27 mouse cellular contexts compared by ENCODE assay signal in genomic region chr8:125985364-125985763, GRCm38 (mm10). TPM values are rescaled to one million over a fixed set of nuclear protein-coding genes. Genes with fewer than 3 reads are reported as not detected.
DNase-seq lines count a peak whose midpoint lies in the region; ATAC-seq and TF ChIP-seq lines count a peak whose summit lies in the region.
"Had no signal": no experiment of that assay in that cellular context is flagged by ENCODE, and none has a peak within 500 bp of the region (broad histone marks: within the 10 kb centered on the region; RNA-seq: fewer than 3 reads in every experiment).

No protein-coding gene starts in this region.

- H3K27ac ChIP-seq in forebrain, embryonic 13.5 days: no peak overlapping the region
- no peak overlapping the region for H3K27ac ChIP-seq in forebrain, embryonic 16.5 days (ENCODE audit: low read length)
- H3K27ac ChIP-seq in forebrain, postnatal 0 days (ENCODE audit: low read depth, low read length): peak overlapping the region; percentile 62
- H3K27ac ChIP-seq in forebrain, embryonic 10.5 days: no peak overlapping the region
- no peak overlapping the region for H3K27ac ChIP-seq in midbrain, postnatal 0 days (ENCODE audit: low read depth, low read length)
- H3K27ac ChIP-seq in midbrain, embryonic 15.5 days: no peak overlapping the region
- H3K27ac ChIP-seq: embryonic facial prominence, embryonic 13.5 days; embryonic facial prominence, embryonic 15.5 days; forebrain, embryonic 12.5 days had no signal

- ATAC-seq in forebrain, embryonic 13.5 days: peak; percentile 53; the same call in 1 of the 2 replicates
- no peak for ATAC-seq in forebrain, embryonic 16.5 days
- ATAC-seq in forebrain, postnatal 0 days: peak; percentile 79
- no peak for ATAC-seq in midbrain, postnatal 0 days (ENCODE audit: low FRiP score)
- no peak for ATAC-seq in midbrain, embryonic 15.5 days (replicated peaks)
- ATAC-seq: CD4-positive, CD25-positive, alpha-beta regulatory T cell, adult 4 months had no signal

- no peak overlapping the region for H3K9ac ChIP-seq in forebrain, embryonic 13.5 days
- no peak overlapping the region for H3K9ac ChIP-seq in forebrain, embryonic 16.5 days (replicated peaks; ENCODE audit: low read depth, low read length)
- no peak overlapping the region for H3K9ac ChIP-seq in forebrain, postnatal 0 days
- no peak overlapping the region for H3K9ac ChIP-seq in midbrain, postnatal 0 days (replicated peaks; ENCODE audit: low read length, poor library complexity, severe bottlenecking)
- no peak overlapping the region for H3K9ac ChIP-seq in midbrain, embryonic 15.5 days
- H3K9ac ChIP-seq: embryonic facial prominence, embryonic 13.5 days; embryonic facial prominence, embryonic 15.5 days; forebrain, embryonic 12.5 days had no signal

- 0 out of 2 replicates have a peak, but pooled peaks cover 2% of the 10 kb centered on the region for H3K27me3 ChIP-seq in forebrain, embryonic 13.5 days
- H3K27me3 ChIP-seq in forebrain, embryonic 16.5 days (replicated peaks; ENCODE audit: control insufficient read depth, insufficient read depth, low read length): no peaks in the 10 kb centered on the region
- no peaks in the 10 kb centered on the region for H3K27me3 ChIP-seq in forebrain, postnatal 0 days (ENCODE audit: insufficient read depth, low read length)
- H3K27me3 ChIP-seq in forebrain, embryonic 10.5 days (ENCODE audit: poor library complexity, severe bottlenecking): peaks cover 25% of the 10 kb centered on the region
- peaks cover 3% of the 10 kb centered on the region; the same call in 1 of the 2 replicates for H3K27me3 ChIP-seq in midbrain, postnatal 0 days (ENCODE audit: insufficient read depth, low read length)
- no peaks in the 10 kb centered on the region for H3K27me3 ChIP-seq in midbrain, embryonic 15.5 days (replicated peaks)
- H3K27me3 ChIP-seq: forebrain, embryonic 12.5 days had no signal

- no peaks in the 10 kb centered on the region for H3K36me3 ChIP-seq in forebrain, embryonic 13.5 days (ENCODE audit: poor library complexity, severe bottlenecking)
- H3K36me3 ChIP-seq in forebrain, embryonic 16.5 days (ENCODE audit: control insufficient read depth, insufficient read depth): no peaks in the 10 kb centered on the region
- H3K36me3 ChIP-seq in forebrain, postnatal 0 days (ENCODE audit: insufficient read depth): no peaks in the 10 kb centered on the region
- no peaks in the 10 kb centered on the region for H3K36me3 ChIP-seq in forebrain, embryonic 10.5 days (replicated peaks)
- no peaks in the 10 kb centered on the region for H3K36me3 ChIP-seq in midbrain, postnatal 0 days (ENCODE audit: insufficient read depth, low read length)
- H3K36me3 ChIP-seq in midbrain, embryonic 15.5 days (replicated peaks): no peaks in the 10 kb centered on the region
- H3K36me3 ChIP-seq: embryonic facial prominence, embryonic 13.5 days; embryonic facial prominence, embryonic 15.5 days; forebrain, embryonic 12.5 days; G1E had no signal

- TF ChIP-seq CTCF in forebrain, postnatal 0 days (IDR thresholded peaks at IDR 0.05; ENCODE audit: low read depth): no peak
- TF ChIP-seq CTCF in midbrain, postnatal 0 days (IDR thresholded peaks at IDR 0.05): no peak

- DNase-seq in forebrain, postnatal 0 days: peak; percentile 50
- DNase-seq in forebrain, embryonic 10.5 days (ENCODE audit: extremely low spot score, low spot score): no peak
- peak; percentile 30 for DNase-seq in midbrain, postnatal 0 days (ENCODE audit: low spot score)
- DNase-seq in brain, embryonic 18.5 days (ENCODE audit: low read depth, low spot score): peak; percentile 32
- no peak for DNase-seq in layer of hippocampus, adult 8-10 months (ENCODE audit: low spot score in 2 of 2)
- DNase-seq: adrenal gland, adult 2 months; adrenal gland, postnatal 10 days; adrenal gland, postnatal 25 days; B cell, adult 2 months; cerebellum, adult 11 months; cerebellum, adult 18-20 months; cerebellum, adult 8-10 months; cerebellum, adult 9-11 months; cerebellum, postnatal 14 days; cerebellum, postnatal 36 days; embryo, embryonic 11 days had no signal

- H3K9me3 ChIP-seq in forebrain, embryonic 13.5 days (replicated peaks): no peaks in the 10 kb centered on the region
- no peaks in the 10 kb centered on the region for H3K9me3 ChIP-seq in forebrain, embryonic 16.5 days (ENCODE audit: control insufficient read depth, low read length)
- no peaks in the 10 kb centered on the region for H3K9me3 ChIP-seq in forebrain, postnatal 0 days (ENCODE audit: low read length)
- no peaks in the 10 kb centered on the region for H3K9me3 ChIP-seq in forebrain, embryonic 10.5 days
- H3K9me3 ChIP-seq in midbrain, postnatal 0 days (ENCODE audit: low read length): no peaks in the 10 kb centered on the region
- no peaks in the 10 kb centered on the region for H3K9me3 ChIP-seq in midbrain, embryonic 15.5 days
- H3K9me3 ChIP-seq: embryonic facial prominence, embryonic 13.5 days; embryonic facial prominence, embryonic 15.5 days; forebrain, embryonic 12.5 days had no signal

- peaks cover 10% of the 10 kb centered on the region for H3K4me1 ChIP-seq in forebrain, embryonic 13.5 days
- peaks cover 6% of the 10 kb centered on the region for H3K4me1 ChIP-seq in forebrain, embryonic 16.5 days (replicated peaks; ENCODE audit: control insufficient read depth, insufficient read depth, low read length)
- peaks cover 2% of the 10 kb centered on the region; the same call in 1 of the 2 replicates for H3K4me1 ChIP-seq in forebrain, postnatal 0 days (ENCODE audit: insufficient read depth)
- H3K4me1 ChIP-seq in forebrain, embryonic 10.5 days: peaks cover 17% of the 10 kb centered on the region
- no peaks in the 10 kb centered on the region; the same call in 1 of the 2 replicates for H3K4me1 ChIP-seq in midbrain, postnatal 0 days (ENCODE audit: insufficient read depth, low read length)
- H3K4me1 ChIP-seq in midbrain, embryonic 15.5 days: peaks cover 4% of the 10 kb centered on the region; the same call in 1 of the 2 replicates
- H3K4me1 ChIP-seq: embryonic facial prominence, embryonic 13.5 days had no signal

- WGBS in forebrain, embryonic 13.5 days: 92% methylated on average over 2 of the region's 2 CpGs
- 77% methylated on average over 2 of the region's 2 CpGs for WGBS in forebrain, embryonic 16.5 days
- WGBS in forebrain, postnatal 0 days: 56% methylated on average over 2 of the region's 2 CpGs
- 95% methylated on average over 2 of the region's 2 CpGs for WGBS in forebrain, embryonic 10.5 days
- WGBS in midbrain, postnatal 0 days: 89% methylated on average over 2 of the region's 2 CpGs
- WGBS in midbrain, embryonic 15.5 days: 90% methylated on average over 2 of the region's 2 CpGs

- no peak overlapping the region for H3K4me3 ChIP-seq in forebrain, embryonic 13.5 days
- H3K4me3 ChIP-seq in forebrain, embryonic 16.5 days (replicated peaks; ENCODE audit: low read length): no peak overlapping the region
- no peak overlapping the region for H3K4me3 ChIP-seq in forebrain, postnatal 0 days (ENCODE audit: low read depth, low read length)
- no peak overlapping the region for H3K4me3 ChIP-seq in forebrain, embryonic 10.5 days
- H3K4me3 ChIP-seq in midbrain, postnatal 0 days (ENCODE audit: low read depth, low read length): no peak overlapping the region
- H3K4me3 ChIP-seq in midbrain, embryonic 15.5 days: no peak overlapping the region
- H3K4me3 ChIP-seq: embryonic facial prominence, embryonic 13.5 days; embryonic facial prominence, embryonic 15.5 days; erythroblast, embryonic 14.5 days; forebrain, embryonic 12.5 days had no signal

- H3K4me2 ChIP-seq in forebrain, embryonic 13.5 days: no peak overlapping the region
- H3K4me2 ChIP-seq in forebrain, embryonic 16.5 days (ENCODE audit: low read length): no peak overlapping the region
- H3K4me2 ChIP-seq in forebrain, postnatal 0 days (ENCODE audit: low read depth): no peak overlapping the region
- H3K4me2 ChIP-seq in midbrain, postnatal 0 days (ENCODE audit: low read depth, low read length, poor library complexity, severe bottlenecking): no peak overlapping the region
- no peak overlapping the region for H3K4me2 ChIP-seq in midbrain, embryonic 15.5 days
- H3K4me2 ChIP-seq: embryonic facial prominence, embryonic 13.5 days; embryonic facial prominence, embryonic 15.5 days; forebrain, embryonic 12.5 days had no signal

RNA-seq across cellular contexts. Expression of gene Kcnk1, which starts 9.6 kb away (rescaled TPM):
- polyA plus RNA-seq in forebrain, embryonic 13.5 days (2015; fragmentation: Nextera tagmentation; extraction: Ambion mirVana): 4.1 and 5.2 TPM in 2 replicates
- polyA plus RNA-seq in forebrain, embryonic 16.5 days (2015; fragmentation: Nextera tagmentation; extraction: Ambion mirVana): 18.7 and 20.5 TPM in 2 replicates
- 43.6 and 43.9 TPM in 2 replicates for total RNA-seq in forebrain, postnatal 0 days (2014; rRNA removed)
- 32.3 and 38.8 TPM in 2 replicates for polyA plus RNA-seq in forebrain, postnatal 0 days (2015; fragmentation: Nextera tagmentation; extraction: Ambion mirVana)
- 11.0 and 12.3 TPM in 2 replicates for polyA plus RNA-seq in forebrain, embryonic 10.5 days (2016; fragmentation: Nextera tagmentation; extraction: Ambion mirVana)
- 35.7 and 52.1 TPM in 2 replicates for total RNA-seq in midbrain, postnatal 0 days (2014; rRNA removed)
- polyA plus RNA-seq in midbrain, postnatal 0 days (2015; fragmentation: Nextera tagmentation; extraction: Ambion mirVana): 24.1 and 25.1 TPM in 2 replicates
- 17.9 and 18.6 TPM in 2 replicates for polyA plus RNA-seq in midbrain, embryonic 15.5 days (2015; fragmentation: Nextera tagmentation; extraction: Ambion mirVana)
- 10 to 100 TPM; 54.2 to 62.9 (median 59.2) TPM for total RNA-seq in layer of hippocampus, adult 8-10 months (2022)
- total RNA-seq: CH12.LX; common myeloid progenitor, adult 5-6 weeks had no signal
- polyA plus RNA-seq: CD4-positive, CD25-positive, alpha-beta regulatory T cell, adult 4 months; erythroblast, embryonic 14.5 days; G1E had no signal

Comparison
In these comparisons a context has a peak if more than half of its experiments do, and no peak if none do; other contexts are left out.
1. ATAC-seq: peak in forebrain, embryonic 13.5 days (single experiment) and forebrain, postnatal 0 days (single experiment); none in forebrain, embryonic 16.5 days (single experiment), midbrain, postnatal 0 days (single experiment) and midbrain, embryonic 15.5 days (single experiment).
2. DNase-seq: peak in forebrain, postnatal 0 days (single experiment), midbrain, postnatal 0 days (single experiment) and brain, embryonic 18.5 days (single experiment); none in forebrain, embryonic 10.5 days (single experiment) and layer of hippocampus, adult 8-10 months (0 of 2).